Mouse (Mus musculus) lung, postnatal 0 days (tissue): ENCODE measurements around the gene Ifih1. TPM values are rescaled to one million over a fixed set of nuclear protein-coding genes. Genes with fewer than 3 reads are reported as not detected.

Source experiments
- ATAC-seq: fragments of 200-750 bp; cut with Nextera tagmentation; 2 replicates; pipeline ENCODE4 v1.8.0; 2017; ENCODE audit warnings: moderate library complexity
- DNase-seq: peaks from one replicate; pipeline ENCODE4 v3.0.0-alpha.2; 2016; ENCODE audit warnings: low spot score
- H3K27ac ChIP-seq: fragments of 300-500 bp; sonication (generic); 2 replicates; pipeline ENCODE4 v1.5.1; 2014; ENCODE audit warnings: antibody characterized with exemption, mild to moderate bottlenecking, low read length, mixed read lengths
- H3K27me3 ChIP-seq: fragments of 300-500 bp; sonication (generic); replicated peaks from 2 replicates; pipeline ENCODE4 v1.6.1; 2014; ENCODE audit warnings: low read length, mixed read lengths; ENCODE audit not compliant: insufficient read depth
- H3K36me3 ChIP-seq: fragments of 300-500 bp; sonication (generic); 2 replicates; pipeline ENCODE4 v1.6.1; 2014; ENCODE audit warnings: low read length, mixed read lengths; ENCODE audit not compliant: insufficient read depth
- H3K4me1 ChIP-seq: fragments of 300-500 bp; sonication (generic); 2 replicates; pipeline ENCODE4 v1.6.1; 2014; ENCODE audit warnings: antibody characterized with exemption, low read depth, low read length, mixed read lengths; ENCODE audit not compliant: insufficient read depth
- H3K4me2 ChIP-seq: fragments of 300-500 bp; sonication (generic); replicated peaks from 2 replicates; pipeline ENCODE4 v1.6.1; 2014; ENCODE audit warnings: low read depth, mild to moderate bottlenecking, low read length, moderate library complexity, mixed read lengths
- H3K4me3 ChIP-seq: fragments of 300-500 bp; sonication (generic); 2 replicates; pipeline ENCODE4 v1.5.1; 2014; ENCODE audit warnings: low read depth, low read length
- H3K9ac ChIP-seq: fragments of 300-500 bp; sonication (generic); replicated peaks from 2 replicates; pipeline ENCODE4 v1.6.1; 2014; ENCODE audit warnings: low read depth, mild to moderate bottlenecking
- H3K9me3 ChIP-seq: fragments of 300-500 bp; sonication (generic); 2 replicates; pipeline ENCODE4 v1.6.1; 2016; ENCODE audit warnings: low read length, mixed read lengths
- CTCF ChIP-seq: IDR thresholded peaks from 2 replicates; pipeline ENCODE4 v1.5.1; 2016; ENCODE audit warnings: antibody characterized with exemption, mild to moderate bottlenecking
- EP300 ChIP-seq: IDR thresholded peaks from 2 replicates; pipeline ENCODE4 v1.6.1; 2016; ENCODE audit warnings: antibody characterized with exemption, mild to moderate bottlenecking, control low read depth
- WGBS: fragments of 180-500 bp; shearing (Covaris S2); extraction: QIAGEN DNeasy Blood & Tissue Kit; methylation state at CpG from one replicate; pipeline ENCODE4 v1.1.7; 2014; 5-methylcytosine and 5-hydroxymethylcytosine counted together
- polyA plus RNA-seq: library from polyadenylated mRNA; unstranded; fragments of >200 nt; fragmentation: Nextera tagmentation; extraction: Ambion mirVana; gene quantifications from 2 replicates; pipeline ENCODE4 v1.2.1, GENCODE M21; 2015

Ifih1 gene
- polyA plus RNA-seq, 1 experiment from 2014 or later, result 7.5 TPM

- no peaks in the 10 kb centered on the region for H3K9me3 ChIP-seq
- H3K9ac ChIP-seq, result no peak overlapping the region
- 71% methylated on average over 5 of the region's 5 CpGs for WGBS
- H3K27ac ChIP-seq, result no peak overlapping the region
- no peak for TF ChIP-seq CTCF
- TF ChIP-seq EP300, result no peak
- no peak for ATAC-seq
- H3K4me2 ChIP-seq, result no peak overlapping the region
- no peak overlapping the region for H3K4me3 ChIP-seq
- H3K4me1 ChIP-seq, result no peaks in the 10 kb centered on the region
- H3K36me3 ChIP-seq, result no peaks in the 10 kb centered on the region
- no peaks in the 10 kb centered on the region for H3K27me3 ChIP-seq
- DNase-seq, result no peak
Observed at GRCm38 (mm10) chr2:62670301-62670700, 24.2 kb upstream of the Ifih1 start.

DNA sequence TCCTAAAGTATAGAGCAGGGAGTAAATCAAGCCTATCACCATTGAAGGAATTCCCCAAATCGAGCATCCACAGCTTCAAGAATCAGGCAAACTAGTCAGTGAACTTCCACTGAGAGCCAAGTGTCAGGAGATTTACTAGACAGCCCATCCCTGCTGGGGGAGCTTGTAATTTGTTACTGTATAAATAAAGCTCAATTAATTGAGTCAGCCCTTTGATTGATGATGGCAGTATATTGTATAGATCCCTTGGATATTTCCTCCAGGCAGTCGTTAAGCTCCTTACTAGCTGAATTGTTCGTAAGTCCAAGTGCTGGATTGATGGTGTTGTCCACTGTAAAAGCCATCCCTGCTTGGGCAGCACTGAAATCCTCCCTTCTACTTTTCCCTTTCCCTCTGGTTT lies 23.8 kb upstream of the Ifih1 start:
- H3K4me3 ChIP-seq, result no peak overlapping the region
- no peak overlapping the region for H3K9ac ChIP-seq
- no peak overlapping the region for H3K4me2 ChIP-seq
- no peaks in the 10 kb centered on the region for H3K36me3 ChIP-seq
- ATAC-seq (no peak), DNase-seq (no peak)
- H3K27me3 ChIP-seq, result no peaks in the 10 kb centered on the region
- 72% methylated on average over 3 of the region's 3 CpGs for WGBS
- TF ChIP-seq EP300, result no peak
- TF ChIP-seq CTCF, result no peak
- H3K9me3 ChIP-seq, result no peaks in the 10 kb centered on the region
- no peak overlapping the region for H3K27ac ChIP-seq
- H3K4me1 ChIP-seq, result no peaks in the 10 kb centered on the region

GRCm38 (mm10) chr2:62665536-62665935 lies 19.5 kb upstream of the Ifih1 start:
- no peak overlapping the region for H3K4me3 ChIP-seq
- ATAC-seq (no peak), DNase-seq (no peak)
- H3K27ac ChIP-seq, result no peak overlapping the region
- H3K27me3 ChIP-seq, result no peaks in the 10 kb centered on the region
- no peak for TF ChIP-seq CTCF
- no peak for TF ChIP-seq EP300
- no peaks in the 10 kb centered on the region for H3K4me1 ChIP-seq
- no peak overlapping the region for H3K4me2 ChIP-seq
- H3K36me3 ChIP-seq, result no peaks in the 10 kb centered on the region
- H3K9ac ChIP-seq, result no peak overlapping the region
- WGBS, result 40% methylated on average over 1 of the region's 1 CpGs
- no peaks in the 10 kb centered on the region for H3K9me3 ChIP-seq

DNA sequence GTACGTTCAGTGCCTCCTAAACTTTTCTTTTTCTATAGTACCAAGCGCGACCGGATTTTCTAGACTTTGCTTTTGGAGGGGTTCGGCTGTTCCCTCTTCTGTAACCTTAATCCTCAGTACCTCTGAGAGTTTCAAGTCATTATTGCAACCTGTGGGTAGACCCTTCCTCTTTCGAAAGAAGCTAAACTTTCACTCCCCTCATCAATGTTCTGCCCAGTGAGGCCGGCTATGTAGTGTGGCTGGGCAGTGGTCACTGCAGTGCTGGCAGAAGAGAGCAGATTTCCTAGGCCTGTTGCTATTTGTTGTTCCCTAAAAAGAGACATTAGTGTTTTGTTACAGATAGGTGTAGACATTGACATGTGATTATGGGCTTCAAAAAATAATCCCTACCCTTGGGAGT lies 18.8 kb upstream of the Ifih1 start:
- no peak overlapping the region for H3K27ac ChIP-seq
- no peak for ATAC-seq
- no peak overlapping the region for H3K9ac ChIP-seq
- WGBS, result 56% methylated on average over 7 of the region's 7 CpGs
- H3K36me3 ChIP-seq, result no peaks in the 10 kb centered on the region
- no peak for DNase-seq
- H3K4me3 ChIP-seq, result peak overlapping the region; percentile 64; the same call in 1 of the 2 replicates
- TF ChIP-seq EP300 (no peak), CTCF (no peak)
- H3K9me3 ChIP-seq, result no peaks in the 10 kb centered on the region
- H3K4me1 ChIP-seq, result no peaks in the 10 kb centered on the region
- H3K27me3 ChIP-seq, result no peaks in the 10 kb centered on the region
- no peak overlapping the region; the same call in 1 of the 2 replicates for H3K4me2 ChIP-seq

DNA sequence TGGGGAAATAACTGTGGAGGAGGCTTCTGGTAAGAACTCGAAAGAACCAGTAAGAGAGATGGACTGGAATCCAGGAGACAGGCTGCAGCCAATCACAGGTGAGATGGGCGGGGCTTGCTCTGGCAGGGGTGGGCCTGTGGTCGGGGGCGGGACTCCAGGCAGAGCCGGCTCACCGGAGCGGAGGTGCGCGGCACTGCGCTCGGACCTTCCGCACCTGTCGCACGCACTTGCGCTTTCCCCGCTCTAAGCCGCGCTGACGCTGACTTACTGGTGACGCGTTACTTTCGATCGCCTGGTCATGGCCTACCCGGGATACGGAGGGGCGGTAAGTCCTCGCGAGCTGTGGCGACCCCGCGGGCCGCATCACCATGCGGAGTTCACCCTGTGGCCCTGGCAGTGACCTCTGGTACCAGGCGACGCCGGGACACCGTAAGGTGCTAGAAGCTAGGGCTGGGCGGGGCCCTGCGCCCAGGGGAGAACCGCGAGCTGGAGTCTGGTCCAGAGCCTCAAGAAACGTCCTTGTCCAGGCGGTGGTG lies 18.1 kb upstream of the Ifih1 start, which contains the start of gene Gca:
Gene Gca (plus strand): TSS at position 151 of the 536 bp plus-strand sequence.
- no peak for TF ChIP-seq EP300
- no peak for TF ChIP-seq CTCF
- no peaks in the 10 kb centered on the region for H3K4me1 ChIP-seq
- peak within 1 kb of the TSS; percentile 44; the same call in 1 of the 2 replicates for H3K9ac ChIP-seq
- ATAC-seq, result peak; percentile 99
- under 1% methylated on average over 43 of the region's 43 CpGs for WGBS
- DNase-seq, result peak; percentile 94
- H3K9me3 ChIP-seq, result no peaks in the 10 kb centered on the region
- no peaks in the 10 kb centered on the region for H3K36me3 ChIP-seq
- peak within 1 kb of the TSS; percentile 72 for H3K4me2 ChIP-seq
- H3K27ac ChIP-seq, result peak within 1 kb of the TSS; percentile 87
- H3K4me3 ChIP-seq, result peak within 1 kb of the TSS; percentile 64
- H3K27me3 ChIP-seq, result no peaks in the 10 kb centered on the region

DNA sequence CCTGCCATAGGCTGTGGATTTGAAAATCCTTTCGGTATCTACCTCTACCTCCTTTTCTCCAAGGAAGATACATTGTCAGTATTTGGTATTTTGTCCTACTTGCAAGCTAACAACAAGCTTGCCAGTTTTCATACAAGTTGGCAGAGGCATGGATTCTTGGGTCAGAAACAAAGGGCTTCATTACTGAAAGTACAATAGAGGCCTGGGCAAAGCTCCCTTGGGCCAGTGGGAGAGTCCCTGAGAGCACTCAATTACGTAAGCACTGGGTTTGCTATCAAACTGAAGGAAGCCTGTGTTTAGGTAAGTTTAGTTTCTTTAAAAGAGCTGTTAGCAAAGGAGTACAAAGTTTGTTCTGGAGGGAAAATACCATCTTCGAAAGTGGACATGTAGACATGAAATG lies 16.5 kb upstream of the Ifih1 start:
- TF ChIP-seq CTCF, result no peak
- TF ChIP-seq EP300, result no peak
- Histone ChIP-seq H3K27ac (no peak overlapping the region), H3K27me3 (no peaks in the 10 kb centered on the region), H3K36me3 (no peaks in the 10 kb centered on the region), H3K4me2 (no peak overlapping the region), H3K9me3 (no peaks in the 10 kb centered on the region), H3K4me3 (no peak overlapping the region), H3K9ac (no peak overlapping the region), H3K4me1 (no peaks in the 10 kb centered on the region)
- WGBS, result 71% methylated on average over 3 of the region's 3 CpGs
- ATAC-seq, result no peak
- peak; percentile 22 for DNase-seq

DNA sequence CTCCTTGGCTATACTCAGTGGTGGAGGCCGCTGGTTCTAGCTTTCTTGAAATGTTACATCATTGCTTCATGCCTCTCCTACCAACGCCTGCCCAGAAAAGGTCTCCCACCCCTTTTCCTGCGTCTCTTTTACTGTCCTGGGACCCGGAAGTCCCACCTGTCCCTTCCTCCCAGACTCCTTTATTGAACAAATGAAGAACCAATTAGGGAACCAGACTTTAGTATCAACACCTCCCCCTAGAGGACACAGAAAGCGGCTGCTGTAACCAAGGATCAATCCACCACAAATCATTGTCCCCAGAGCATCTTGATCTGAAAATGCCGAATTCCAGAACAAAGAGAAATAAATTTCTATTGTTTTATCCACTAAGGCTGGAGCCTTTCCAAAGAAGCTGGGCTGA lies 14.5 kb upstream of the Ifih1 start:
- ATAC-seq, result no peak

More for the DNA sequence above, 14.5 kb upstream of the Ifih1 start:
- Histone ChIP-seq H3K27ac (no peak overlapping the region), H3K4me1 (no peaks in the 10 kb centered on the region), H3K27me3 (no peaks in the 10 kb centered on the region), H3K4me3 (no peak overlapping the region), H3K36me3 (no peaks in the 10 kb centered on the region), H3K4me2 (no peak overlapping the region), H3K9ac (no peak overlapping the region), H3K9me3 (no peaks in the 10 kb centered on the region)
- 47% methylated on average over 6 of the region's 6 CpGs for WGBS
- DNase-seq, result no peak
- peak; percentile 38 for TF ChIP-seq CTCF
- TF ChIP-seq EP300, result no peak
